Mouse (Mus musculus) midbrain, embryonic 14.5 days (tissue): ENCODE data around the gene Tas2r143. TPM values are rescaled to one million over a fixed set of nuclear protein-coding genes. Genes with fewer than 3 reads are reported as not detected.
A peak's percentile ranks its signal among the peaks of the same experiment; 100 is the strongest.

ENCODE experiments used
- ATAC-seq: fragments of 200-750 bp; cut with Nextera tagmentation; 2 replicates; pipeline ENCODE4 v1.8.0; 2017; ENCODE audit warnings: moderate number of reproducible peaks, moderate library complexity; ENCODE audit not compliant: low FRiP score, low TSS enrichment
- DNase-seq: peaks from one replicate; pipeline ENCODE4 v3.0.0-alpha.2; 2015
- H3K27ac ChIP-seq: fragments of 300-500 bp; sonication (generic); replicated peaks from 2 replicates; pipeline ENCODE4 v1.5.1; 2014; ENCODE audit warnings: mild to moderate bottlenecking, low read depth, low read length, moderate library complexity
- H3K27me3 ChIP-seq: fragments of 300-500 bp; sonication (generic); 2 replicates; pipeline ENCODE4 v1.6.1; 2014; ENCODE audit warnings: low read length, control low read depth, mixed read lengths; ENCODE audit not compliant: control insufficient read depth, insufficient read depth
- H3K36me3 ChIP-seq: fragments of 300-500 bp; sonication (generic); 2 replicates; pipeline ENCODE4 v1.6.1; 2014; ENCODE audit warnings: low read length, control low read depth; ENCODE audit not compliant: control insufficient read depth, insufficient read depth
- H3K4me1 ChIP-seq: fragments of 300-500 bp; sonication (generic); 2 replicates; pipeline ENCODE4 v1.6.1; 2014; ENCODE audit warnings: mild to moderate bottlenecking, antibody characterized with exemption, low read length, control low read depth; ENCODE audit not compliant: control insufficient read depth, insufficient read depth
- H3K4me2 ChIP-seq: fragments of 300-500 bp; sonication (generic); 2 replicates; pipeline ENCODE4 v1.6.1; 2014; ENCODE audit warnings: mild to moderate bottlenecking, low read length, moderate library complexity
- H3K4me3 ChIP-seq: fragments of 300-500 bp; sonication (generic); replicated peaks from 2 replicates; pipeline ENCODE4 v1.5.1; 2014; ENCODE audit warnings: low read depth, low read length
- H3K9ac ChIP-seq: fragments of 300-500 bp; sonication (generic); replicated peaks from 2 replicates; pipeline ENCODE4 v1.6.1; 2014; ENCODE audit warnings: mild to moderate bottlenecking, low read length, moderate library complexity
- H3K9me3 ChIP-seq: fragments of 300-500 bp; sonication (generic); 2 replicates; pipeline ENCODE4 v1.6.1; 2016; ENCODE audit warnings: low read length, control low read depth, mixed read lengths; ENCODE audit not compliant: control insufficient read depth
- WGBS: fragments of 180-500 bp; shearing (Covaris S2); extraction: QIAGEN DNeasy Blood & Tissue Kit; methylation state at CpG from one replicate; pipeline ENCODE4 v1.1.7; 2014; 5-methylcytosine and 5-hydroxymethylcytosine counted together
- polyA plus RNA-seq: library from polyadenylated mRNA; unstranded; fragments of >200 nt; fragmentation: Nextera tagmentation; extraction: Ambion mirVana; gene quantifications from 2 replicates; pipeline ENCODE4 v1.2.1, GENCODE M21; 2014

The Tas2r143 gene
- polyA plus RNA-seq, 1 experiment from 2014 or later, result not detected

GRCm38 (mm10) chr6:42372816-42373547, 27.1 kb upstream of the Tas2r143 start, which contains the start of gene Epha1:
TSS of gene Epha1 (minus strand) at chr6:42373268.
- Histone ChIP-seq H3K27me3 (0 out of 2 replicates have a peak, but pooled peaks cover 5% of the 10 kb centered on the region), H3K4me3 (peak within 1 kb of the TSS; percentile 41), H3K9ac (peak within 1 kb of the TSS; percentile 51; the same call in 1 of the 2 replicates), H3K36me3 (no peaks in the 10 kb centered on the region), H3K4me1 (peaks cover 13% of the 10 kb centered on the region), H3K27ac (no peak within 1 kb of the TSS), H3K9me3 (no peaks in the 10 kb centered on the region), H3K4me2 (peak within 1 kb of the TSS; percentile 86)
- under 1% methylated on average over 36 of the region's 36 CpGs for WGBS
- peak; percentile 68 for ATAC-seq
- DNase-seq, result peak; percentile 84

- H3K9me3 ChIP-seq, result no peaks in the 10 kb centered on the region
- no peaks in the 10 kb centered on the region for H3K36me3 ChIP-seq
- DNase-seq (no peak), ATAC-seq (0 out of 2 replicates have a peak, but pooled peaks have one; percentile 1)
- H3K4me3 ChIP-seq, result peak overlapping the region; percentile 41; the same call in 1 of the 2 replicates
- H3K27ac ChIP-seq, result no peak overlapping the region
- H3K27me3 ChIP-seq, result 0 out of 2 replicates have a peak, but pooled peaks cover 5% of the 10 kb centered on the region
- H3K4me1 ChIP-seq, result peaks cover 13% of the 10 kb centered on the region
- no peak overlapping the region for H3K9ac ChIP-seq
- peak overlapping the region; percentile 86 for H3K4me2 ChIP-seq
- WGBS, result 40% methylated on average over 7 of the region's 7 CpGs
These were observed 26.2 kb upstream of the Tas2r143 start for GRCm38 (mm10) chr6:42373669-42374430.

- Histone ChIP-seq H3K4me3 (no peak overlapping the region), H3K9me3 (no peaks in the 10 kb centered on the region), H3K4me1 (peaks cover 13% of the 10 kb centered on the region), H3K27me3 (0 out of 2 replicates have a peak, but pooled peaks cover 5% of the 10 kb centered on the region), H3K9ac (no peak overlapping the region), H3K4me2 (no peak overlapping the region), H3K27ac (no peak overlapping the region), H3K36me3 (no peaks in the 10 kb centered on the region)
- ATAC-seq (no peak), DNase-seq (no peak)
- 77% methylated on average over 4 of the region's 4 CpGs for WGBS
These were observed 25.3 kb upstream of the Tas2r143 start for GRCm38 (mm10) chr6:42374701-42375100.

GRCm38 (mm10) chr6:42375131-42375530, 24.9 kb upstream of the Tas2r143 start:
- Histone ChIP-seq H3K4me1 (peaks cover 13% of the 10 kb centered on the region), H3K27ac (no peak overlapping the region), H3K4me2 (no peak overlapping the region), H3K27me3 (0 out of 2 replicates have a peak, but pooled peaks cover 5% of the 10 kb centered on the region), H3K4me3 (no peak overlapping the region), H3K9me3 (no peaks in the 10 kb centered on the region), H3K36me3 (no peaks in the 10 kb centered on the region), H3K9ac (no peak overlapping the region)
- 88% methylated on average over 2 of the region's 2 CpGs for WGBS
- ATAC-seq (no peak), DNase-seq (no peak)

GRCm38 (mm10) chr6:42376016-42376415, 24.0 kb upstream of the Tas2r143 start:
- Histone ChIP-seq H3K9ac (no peak overlapping the region), H3K9me3 (no peaks in the 10 kb centered on the region), H3K4me1 (peaks cover 13% of the 10 kb centered on the region), H3K36me3 (no peaks in the 10 kb centered on the region), H3K4me2 (no peak overlapping the region), H3K27me3 (0 out of 2 replicates have a peak, but pooled peaks cover 1% of the 10 kb centered on the region), H3K27ac (no peak overlapping the region), H3K4me3 (no peak overlapping the region)
- DNase-seq (no peak), ATAC-seq (no peak)
- 33% methylated on average over 4 of the region's 4 CpGs for WGBS

- no peak overlapping the region for H3K4me3 ChIP-seq
- ATAC-seq (no peak), DNase-seq (no peak)
- no peaks in the 10 kb centered on the region for H3K9me3 ChIP-seq
- no peak overlapping the region for H3K4me2 ChIP-seq
- H3K27me3 ChIP-seq, result no peaks in the 10 kb centered on the region
- WGBS, result 64% methylated on average over 6 of the region's 6 CpGs
- H3K36me3 ChIP-seq, result no peaks in the 10 kb centered on the region
- H3K9ac ChIP-seq, result no peak overlapping the region
- H3K4me1 ChIP-seq, result peaks cover 13% of the 10 kb centered on the region
- H3K27ac ChIP-seq, result no peak overlapping the region
These were observed 23.5 kb upstream of the Tas2r143 start for GRCm38 (mm10) chr6:42376504-42377019.

- Histone ChIP-seq H3K27ac (no peak overlapping the region), H3K9me3 (no peaks in the 10 kb centered on the region), H3K4me2 (no peak overlapping the region), H3K4me3 (no peak overlapping the region), H3K4me1 (peaks cover 13% of the 10 kb centered on the region), H3K36me3 (no peaks in the 10 kb centered on the region), H3K27me3 (no peaks in the 10 kb centered on the region), H3K9ac (no peak overlapping the region)
- DNase-seq (no peak), ATAC-seq (no peak)
- 55% methylated on average over 5 of the region's 5 CpGs for WGBS
These were observed 22.8 kb upstream of the Tas2r143 start for GRCm38 (mm10) chr6:42377280-42377679.

- 45% methylated on average over 3 of the region's 3 CpGs for whole genome bisulfite sequencing
- Histone ChIP-seq H3K27ac (no peak overlapping the region), H3K4me1 (no peaks in the 10 kb centered on the region), H3K9ac (no peak overlapping the region), H3K27me3 (no peaks in the 10 kb centered on the region), H3K36me3 (no peaks in the 10 kb centered on the region), H3K4me3 (no peak overlapping the region), H3K9me3 (no peaks in the 10 kb centered on the region), H3K4me2 (no peak overlapping the region)
- no peak for ATAC-seq
- no peak for DNase-seq
These were observed 20.5 kb upstream of the Tas2r143 start for GRCm38 (mm10) chr6:42379551-42379950.
